ENCODE assay signal across 9 mouse cellular contexts in the genomic region with DNA sequence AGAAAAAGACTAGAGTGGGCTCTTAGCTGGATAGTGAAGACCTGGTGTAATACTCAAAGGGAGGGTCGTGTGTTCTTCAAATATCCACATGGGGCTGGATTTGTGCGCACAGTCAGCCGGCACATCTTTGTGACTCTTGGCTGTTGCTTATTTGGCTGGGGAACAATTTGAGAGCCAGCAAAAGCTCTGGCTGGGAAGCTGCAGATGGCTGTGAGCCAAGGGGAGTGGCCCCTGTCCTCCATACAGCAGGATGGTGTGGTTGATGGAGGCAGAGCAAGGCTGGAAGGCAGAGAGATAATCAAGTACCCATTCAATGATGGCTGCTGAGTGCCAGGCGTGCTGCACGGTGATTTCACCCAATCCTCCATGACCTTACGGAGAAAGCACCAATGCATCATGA.
DNase-seq lines count a peak whose midpoint lies in the region; ATAC-seq and TF ChIP-seq lines count a peak whose summit lies in the region.
"Had no signal": no experiment of that assay in that cellular context is flagged by ENCODE, and none has a peak within 500 bp of the region (broad histone marks: within the 10 kb centered on the region; RNA-seq: fewer than 3 reads in every experiment).

No protein-coding gene starts in this region.

- no peak for TF ChIP-seq CTCF in MEL (IDR thresholded peaks at IDR 0.05 in 2 of 3, conservative IDR thresholded peaks at IDR 0.05 in 1 of 3; ENCODE audit: control insufficient read depth in 1 of 3, insufficient read depth in 1 of 3, low read depth in 2 of 3, low read length in 3 of 3, poor library complexity in 1 of 3, severe bottlenecking in 1 of 3)

- peak; percentile 56 for DNase-seq in kidney, postnatal 10 days
- DNase-seq in MEL (ENCODE audit: low read depth, low spot score): peak; percentile 83
- DNase-seq in adipocyte (ENCODE audit: low spot score): peak; percentile 46
- no peak for DNase-seq in ovary, adult 18-20 months (ENCODE audit: low spot score)
- DNase-seq: cerebellum, adult 2 months had no signal

- no peak overlapping the region for H3K27ac ChIP-seq in kidney, embryonic 15.5 days
- no peak overlapping the region for H3K27ac ChIP-seq in MEL (ENCODE audit: control insufficient read depth, low read depth, low read length)
- peak overlapping the region; percentile 29; the same call in 1 of the 2 replicates for H3K27ac ChIP-seq in liver, embryonic 15.5 days (replicated peaks)
- no peak overlapping the region for H3K27ac ChIP-seq in neural tube, embryonic 15.5 days (replicated peaks)
- H3K27ac ChIP-seq: hindbrain, embryonic 14.5 days had no signal

- H3K9me3 ChIP-seq in kidney, embryonic 15.5 days (replicated peaks): no peaks in the 10 kb centered on the region
- no peaks in the 10 kb centered on the region for H3K9me3 ChIP-seq in MEL (replicated peaks; ENCODE audit: insufficient read depth, low read length)
- H3K9me3 ChIP-seq in liver, embryonic 15.5 days (replicated peaks): no peaks in the 10 kb centered on the region
- H3K9me3 ChIP-seq in neural tube, embryonic 15.5 days (replicated peaks): no peaks in the 10 kb centered on the region

- TF ChIP-seq EP300 in MEL (IDR thresholded peaks at IDR 0.05; ENCODE audit: low read depth in 1 of 2, low read length in 2 of 2): no peak; a peak in 1 of 4 replicates

- H3K9ac ChIP-seq in kidney, embryonic 15.5 days: no peak overlapping the region
- no peak overlapping the region for H3K9ac ChIP-seq in MEL (ENCODE audit: control insufficient read depth, low read depth, low read length, poor library complexity, severe bottlenecking)
- H3K9ac ChIP-seq in liver, embryonic 15.5 days: 0 out of 2 replicates have a peak overlapping the region, but pooled peaks have one; percentile 20
- H3K9ac ChIP-seq in neural tube, embryonic 15.5 days (replicated peaks): no peak overlapping the region
- H3K9ac ChIP-seq: hindbrain, embryonic 14.5 days had no signal

- no peak for TF ChIP-seq POLR2A in MEL (IDR thresholded peaks at IDR 0.05; ENCODE audit: control insufficient read depth in 1 of 2, insufficient read depth in 1 of 2, low read depth in 1 of 2, low read length in 2 of 2, poor library complexity in 1 of 2)

- H3K36me3 ChIP-seq in kidney, embryonic 15.5 days: no peaks in the 10 kb centered on the region
- peaks cover 0 to 5% of the 10 kb centered on the region in 2 experiments; a peak in 1 of 4 replicates for H3K36me3 ChIP-seq in MEL (ENCODE audit: control insufficient read depth in 1 of 2, insufficient read depth in 2 of 2, low read length in 2 of 2)
- no peaks in the 10 kb centered on the region for H3K36me3 ChIP-seq in liver, embryonic 15.5 days (replicated peaks)
- H3K36me3 ChIP-seq in neural tube, embryonic 15.5 days: no peaks in the 10 kb centered on the region

- no peak for TF ChIP-seq RAD21 in MEL (IDR thresholded peaks at IDR 0.05; ENCODE audit: low read depth, low read length)

- WGBS in kidney, embryonic 15.5 days: 68% methylated on average over 6 of the region's 6 CpGs
- WGBS in liver, embryonic 15.5 days (ENCODE audit: insufficient replicate concordance): 53% methylated on average over 6 of the region's 6 CpGs
- 70% methylated on average over 6 of the region's 6 CpGs for WGBS in neural tube, embryonic 15.5 days

- H3K27me3 ChIP-seq in kidney, embryonic 15.5 days: no peaks in the 10 kb centered on the region
- no peaks in the 10 kb centered on the region for H3K27me3 ChIP-seq in MEL (ENCODE audit: control insufficient read depth in 1 of 2, insufficient read depth in 2 of 2, low read length in 2 of 2)
- no peaks in the 10 kb centered on the region for H3K27me3 ChIP-seq in liver, embryonic 15.5 days
- H3K27me3 ChIP-seq in neural tube, embryonic 15.5 days (replicated peaks): no peaks in the 10 kb centered on the region

- H3K79me2 ChIP-seq in MEL (ENCODE audit: control insufficient read depth, insufficient read depth, low read length, poor library complexity): no peaks in the 10 kb centered on the region

- ATAC-seq in kidney, embryonic 15.5 days (replicated peaks; ENCODE audit: low FRiP score): no peak
- ATAC-seq in liver, embryonic 15.5 days (ENCODE audit: insufficient read depth): peak; percentile 68
- no peak; the same call in 1 of the 2 replicates for ATAC-seq in neural tube, embryonic 15.5 days (ENCODE audit: low FRiP score)

- no peak overlapping the region for H3K4me3 ChIP-seq in kidney, embryonic 15.5 days (replicated peaks)
- no peak overlapping the region for H3K4me3 ChIP-seq in MEL (ENCODE audit: control insufficient read depth in 1 of 2, insufficient read depth in 1 of 2, low read depth in 2 of 2, low read length in 2 of 2)
- H3K4me3 ChIP-seq in liver, embryonic 15.5 days (replicated peaks): no peak overlapping the region
- H3K4me3 ChIP-seq in neural tube, embryonic 15.5 days (replicated peaks): no peak overlapping the region

- H3K4me1 ChIP-seq in kidney, embryonic 15.5 days: peaks cover 37% of the 10 kb centered on the region
- peaks cover 0 to 22% of the 10 kb centered on the region in 2 experiments; a peak in 3 of 4 replicates for H3K4me1 ChIP-seq in MEL (ENCODE audit: control insufficient read depth in 1 of 2, insufficient read depth in 2 of 2, low read length in 2 of 2)
- peaks cover 59% of the 10 kb centered on the region for H3K4me1 ChIP-seq in liver, embryonic 15.5 days (replicated peaks)
- peaks cover 12% of the 10 kb centered on the region for H3K4me1 ChIP-seq in neural tube, embryonic 15.5 days

- H3K4me2 ChIP-seq in kidney, embryonic 15.5 days: no peak overlapping the region
- no peak overlapping the region for H3K4me2 ChIP-seq in liver, embryonic 15.5 days
- H3K4me2 ChIP-seq in neural tube, embryonic 15.5 days: no peak overlapping the region
- H3K4me2 ChIP-seq: hindbrain, embryonic 14.5 days had no signal

TF ChIP-seq in MEL, 35 proteins besides CTCF, POLR2A, EP300 and RAD21:
- 0 out of 2 replicates have a peak, but pooled peaks have one; percentile 21 for TF ChIP-seq RCOR1 (IDR thresholded peaks at IDR 0.05; ENCODE audit: low read depth, low read length)
- 0 out of 2 replicates have a peak, but pooled peaks have one; percentile 16 for TF ChIP-seq ETS1 (IDR thresholded peaks at IDR 0.05; ENCODE audit: low read depth, low read length)
- TF ChIP-seq ZKSCAN1 (IDR thresholded peaks at IDR 0.05; ENCODE audit: low read depth, low read length): peak; percentile 92
- no peak for TF ChIP-seq TCF12 (IDR thresholded peaks at IDR 0.05; ENCODE audit: low read depth, low read length)
- TF ChIP-seq ZMIZ1 (IDR thresholded peaks at IDR 0.05; ENCODE audit: low read depth, low read length): no peak
- no peak for TF ChIP-seq MAZ (IDR thresholded peaks at IDR 0.05; ENCODE audit: low read depth, low read length)
- TF ChIP-seq GATA1 (IDR thresholded peaks at IDR 0.05; ENCODE audit: low read depth, low read length): 0 out of 2 replicates have a peak, but pooled peaks have one; percentile 20
